Mouse (Mus musculus) limb, embryonic 13.5 days (tissue): ENCODE results near the gene Pop7. TPM values are rescaled to one million over a fixed set of nuclear protein-coding genes. Genes with fewer than 3 reads are reported as not detected.

Source experiments
- ATAC-seq: fragments of 200-750 bp; cut with Nextera tagmentation; 2 replicates; pipeline ENCODE4 v1.8.0; 2017; ENCODE audit warnings: low read depth, moderate number of reproducible peaks, moderate TSS enrichment; ENCODE audit not compliant: low FRiP score
- H3K27ac ChIP-seq: fragments of 300-500 bp; sonication (generic); 2 replicates; pipeline ENCODE4 v1.5.1; 2015; ENCODE audit warnings: inconsistent platforms, mild to moderate bottlenecking, moderate library complexity
- H3K27me3 ChIP-seq: fragments of 300-500 bp; sonication (generic); 2 replicates; pipeline ENCODE4 v1.6.1; 2015; ENCODE audit warnings: mild to moderate bottlenecking, inconsistent platforms
- H3K36me3 ChIP-seq: fragments of 300-500 bp; sonication (generic); 2 replicates; pipeline ENCODE4 v1.6.1; 2015; ENCODE audit warnings: inconsistent platforms, mild to moderate bottlenecking, moderate library complexity
- H3K4me1 ChIP-seq: fragments of 300-500 bp; sonication (generic); 2 replicates; pipeline ENCODE4 v1.6.1; 2015; ENCODE audit warnings: inconsistent platforms
- H3K4me2 ChIP-seq: fragments of 300-500 bp; sonication (generic); replicated peaks from 2 replicates; pipeline ENCODE4 v1.6.1; 2015; ENCODE audit warnings: inconsistent platforms, mild to moderate bottlenecking, moderate library complexity
- H3K4me3 ChIP-seq: fragments of 300-500 bp; sonication (generic); 2 replicates; pipeline ENCODE4 v1.5.1; 2015; ENCODE audit warnings: moderate library complexity, mild to moderate bottlenecking, inconsistent platforms
- H3K9ac ChIP-seq: fragments of 300-500 bp; sonication (generic); 2 replicates; pipeline ENCODE4 v1.6.1; 2015; ENCODE audit warnings: mild to moderate bottlenecking, inconsistent platforms
- H3K9me3 ChIP-seq: fragments of 300-500 bp; sonication (generic); 2 replicates; pipeline ENCODE4 v1.6.1; 2016; ENCODE audit warnings: inconsistent platforms
- WGBS: fragments of 180-500 bp; shearing (Covaris S2); methylation state at CpG from one replicate; pipeline ENCODE4 v1.1.7; 2015; 5-methylcytosine and 5-hydroxymethylcytosine counted together
- polyA plus RNA-seq: library from polyadenylated mRNA; unstranded; fragments of >200 nt; fragmentation: Nextera tagmentation; extraction: Ambion mirVana; gene quantifications from 2 replicates; pipeline ENCODE4 v1.2.1, GENCODE M21; 2015

The Pop7 gene
- polyA plus RNA-seq, 1 experiment from 2014 or later = 54.0 TPM

DNA sequence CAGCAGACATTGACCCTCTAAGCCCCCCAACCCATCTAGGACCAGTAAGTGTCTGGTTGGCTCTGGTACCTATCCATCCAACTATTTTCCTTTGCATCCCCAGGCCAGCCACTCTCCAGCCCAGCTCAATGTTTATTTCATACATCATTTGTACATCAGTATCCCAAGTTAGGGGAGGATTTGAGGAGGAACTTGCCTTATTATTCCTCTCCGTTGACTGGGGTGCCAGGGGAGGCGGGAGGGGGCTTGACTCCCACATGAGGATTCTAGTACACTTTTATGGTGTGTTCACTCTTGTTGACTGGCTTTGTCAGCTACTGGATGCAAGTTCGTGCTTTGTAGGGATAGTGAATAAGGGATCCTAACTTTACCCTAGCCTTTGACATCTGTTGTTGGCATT lies 9.4 kb upstream of the Pop7 start:
- Histone ChIP-seq H3K9ac (peak overlapping the region; percentile 99), H3K9me3 (no peaks in the 10 kb centered on the region), H3K27ac (no peak overlapping the region; the same call in 1 of the 2 replicates), H3K4me1 (peaks cover 49% of the 10 kb centered on the region), H3K36me3 (peaks cover 12% of the 10 kb centered on the region), H3K27me3 (no peaks in the 10 kb centered on the region), H3K4me3 (peak overlapping the region; percentile 98), H3K4me2 (peak overlapping the region; percentile 87)
- ATAC-seq = no peak
- WGBS = 63% methylated on average over 3 of the region's 3 CpGs

DNA sequence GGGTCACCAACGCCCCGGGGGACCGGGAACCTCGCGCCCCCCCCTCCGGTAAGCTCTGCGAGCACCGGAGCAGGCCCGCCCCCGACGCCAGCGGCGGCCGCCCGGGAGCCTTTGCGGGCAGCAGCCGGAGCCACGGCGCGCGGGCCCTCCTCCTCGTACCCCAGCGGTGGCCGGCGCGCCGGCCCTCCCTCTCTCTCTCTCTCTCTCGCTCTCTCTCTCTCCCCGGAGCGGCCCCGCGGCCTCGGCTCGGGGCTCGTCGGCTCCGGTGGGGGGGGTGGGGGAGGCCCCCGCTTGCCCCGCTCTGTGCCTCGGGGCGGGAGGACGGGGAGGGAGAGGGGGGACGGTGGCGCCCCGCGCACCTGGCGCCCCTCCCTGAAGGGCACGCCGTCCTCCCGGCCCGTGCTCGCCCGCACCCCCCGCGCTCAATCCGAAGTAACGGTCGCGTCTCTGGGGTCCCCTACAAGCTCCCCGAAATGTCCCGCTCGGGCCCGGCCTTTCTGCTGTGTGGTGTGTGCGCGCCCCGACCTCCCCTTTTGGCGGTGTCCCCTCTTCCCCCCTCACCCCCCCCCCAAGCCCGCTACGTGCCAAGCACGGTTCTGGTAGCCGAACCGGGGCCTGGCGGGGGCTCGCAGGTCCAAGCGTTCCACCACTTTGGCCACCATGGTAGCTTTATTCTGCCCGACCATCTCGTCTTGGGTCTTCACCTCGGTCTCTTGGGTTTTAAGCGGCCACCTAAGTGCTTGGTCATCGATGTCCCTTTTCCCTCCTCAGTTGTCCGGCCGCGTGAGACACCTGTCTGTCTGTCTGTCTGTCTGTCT lies 8.5 kb upstream of the Pop7 start:
- Histone ChIP-seq H3K4me2 (peak overlapping the region; percentile 87), H3K9me3 (no peaks in the 10 kb centered on the region), H3K9ac (peak overlapping the region; percentile 99), H3K4me1 (peaks cover 47% of the 10 kb centered on the region), H3K36me3 (peaks cover 12% of the 10 kb centered on the region), H3K27me3 (no peaks in the 10 kb centered on the region), H3K4me3 (peak overlapping the region; percentile 98), H3K27ac (peak overlapping the region; percentile 88)
- under 1% methylated on average over 55 of the region's 83 CpGs for WGBS
- peak; percentile 48; the same call in 1 of the 2 replicates for ATAC-seq

DNA sequence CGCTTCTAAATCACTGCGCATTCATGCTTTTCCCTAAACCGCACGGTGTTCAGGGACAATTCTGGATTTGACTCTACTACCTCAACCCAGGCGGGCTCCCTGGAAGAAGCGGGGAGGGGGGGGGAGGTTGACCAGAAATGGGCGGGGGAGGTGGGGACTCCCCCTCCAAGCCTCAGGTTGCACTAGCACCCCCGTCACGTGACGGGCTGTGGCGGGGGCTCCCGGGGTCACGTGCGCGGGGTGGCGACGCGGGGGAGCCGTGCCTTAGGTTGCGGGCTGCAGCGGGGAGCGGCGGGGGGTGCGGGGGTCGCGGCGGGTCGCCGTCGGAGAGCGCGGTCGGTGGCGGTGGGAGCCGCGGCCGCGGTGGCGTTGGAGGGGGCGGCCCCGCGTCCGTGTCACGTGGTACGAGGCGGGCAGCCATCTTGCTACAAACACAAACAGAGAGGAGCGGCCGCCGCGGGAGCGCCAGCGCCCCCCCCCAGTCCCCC lies 7.7 kb upstream of the Pop7 start:
- peak; percentile 82 for ATAC-seq
- Histone ChIP-seq H3K9ac (peak overlapping the region; percentile 99), H3K36me3 (peaks cover 12% of the 10 kb centered on the region), H3K4me1 (peaks cover 40% of the 10 kb centered on the region), H3K9me3 (no peaks in the 10 kb centered on the region), H3K4me2 (peak overlapping the region; percentile 87), H3K27me3 (no peaks in the 10 kb centered on the region), H3K27ac (peak overlapping the region; percentile 88), H3K4me3 (peak overlapping the region; percentile 98)
- 1% methylated on average over 36 of the region's 52 CpGs for WGBS

DNA sequence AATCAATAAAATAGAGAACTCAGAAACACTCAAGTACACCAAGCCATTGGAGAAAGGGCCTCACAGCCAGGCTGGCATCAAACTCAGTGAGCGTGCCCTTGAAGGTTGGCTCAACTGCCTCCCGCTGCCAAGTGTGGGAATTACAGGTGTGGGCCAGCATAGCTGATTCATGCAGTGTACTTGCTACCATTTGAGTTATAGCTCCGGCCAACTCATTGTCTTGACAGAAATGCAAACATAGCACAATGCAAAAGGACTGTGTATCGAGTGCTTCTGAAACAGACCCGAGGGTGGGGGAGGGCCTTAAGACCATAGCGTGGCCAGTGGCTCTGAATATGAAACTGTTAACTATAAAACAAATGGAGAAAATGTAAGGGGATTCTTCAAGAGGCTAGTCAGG lies 1.7 kb upstream of the Pop7 start:
- Histone ChIP-seq H3K4me2 (no peak overlapping the region), H3K27ac (no peak overlapping the region), H3K4me1 (peaks cover 16% of the 10 kb centered on the region), H3K27me3 (no peaks in the 10 kb centered on the region), H3K9me3 (no peaks in the 10 kb centered on the region), H3K9ac (no peak overlapping the region), H3K36me3 (peaks cover 12% of the 10 kb centered on the region), H3K4me3 (no peak overlapping the region)
- ATAC-seq = no peak
- 86% methylated on average over 6 of the region's 6 CpGs for WGBS

DNA sequence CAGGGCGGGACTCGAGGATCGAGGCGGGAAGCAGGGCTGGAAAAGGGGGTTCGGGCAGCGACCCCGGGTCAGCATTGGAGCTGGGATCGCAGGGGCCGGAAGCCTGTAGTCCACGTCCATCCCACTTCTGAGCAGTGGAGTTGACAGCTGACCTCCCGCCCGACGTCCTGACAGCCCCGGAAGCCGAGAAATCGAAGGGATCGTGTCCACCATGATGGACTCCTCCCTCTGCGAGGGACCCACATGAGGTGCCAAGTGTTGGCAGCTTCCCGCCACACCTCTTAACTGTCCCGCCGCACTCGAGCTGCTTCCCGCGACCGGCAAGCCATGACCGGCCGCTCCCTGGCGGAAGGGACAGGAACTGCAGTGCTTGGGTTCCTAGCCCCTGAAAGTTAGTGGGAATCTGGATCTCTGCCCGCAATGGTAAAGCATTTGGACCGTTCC lies 371 bp upstream of the Pop7 start:
- H3K4me1 ChIP-seq = peaks cover 16% of the 10 kb centered on the region
- peak overlapping the region; percentile 85 for H3K27ac ChIP-seq
- H3K27me3 ChIP-seq = no peaks in the 10 kb centered on the region
- no peaks in the 10 kb centered on the region for H3K9me3 ChIP-seq
- H3K4me2 ChIP-seq = peak overlapping the region; percentile 67
- under 1% methylated on average over 30 of the region's 30 CpGs for WGBS
- ATAC-seq = peak; percentile 88
- H3K4me3 ChIP-seq = peak overlapping the region; percentile 66
- H3K36me3 ChIP-seq = peaks cover 12% of the 10 kb centered on the region
- H3K9ac ChIP-seq = peak overlapping the region; percentile 67

DNA sequence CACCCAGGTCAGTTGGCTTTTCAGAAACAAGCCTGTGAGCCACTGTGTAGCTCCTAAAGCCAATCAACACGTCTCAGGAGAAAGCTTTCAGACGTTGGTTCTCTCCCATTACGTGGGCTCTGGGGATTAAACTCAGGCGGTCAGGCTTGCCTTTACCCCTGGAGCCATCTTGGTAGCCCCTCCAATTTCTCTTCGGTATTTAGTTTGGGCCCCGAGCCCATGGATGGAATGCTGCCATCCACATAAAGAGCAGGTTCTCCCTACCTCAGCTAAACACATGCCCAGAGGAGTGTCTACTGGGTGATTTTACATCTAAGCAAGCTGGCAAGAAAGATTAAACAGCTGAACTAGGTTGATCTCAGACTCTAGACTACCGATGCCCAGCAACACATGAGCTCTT lies 2.1 kb downstream of the Pop7 start:
- no peaks in the 10 kb centered on the region for H3K9me3 ChIP-seq
- no peak overlapping the region for H3K4me2 ChIP-seq
- H3K4me1 ChIP-seq = peaks cover 16% of the 10 kb centered on the region
- peaks cover 12% of the 10 kb centered on the region for H3K36me3 ChIP-seq
- no peak overlapping the region for H3K9ac ChIP-seq
- no peak overlapping the region for H3K27ac ChIP-seq
- H3K27me3 ChIP-seq = no peaks in the 10 kb centered on the region
- ATAC-seq = no peak
- H3K4me3 ChIP-seq = no peak overlapping the region
- 89% methylated on average over 7 of the region's 7 CpGs for WGBS

DNA sequence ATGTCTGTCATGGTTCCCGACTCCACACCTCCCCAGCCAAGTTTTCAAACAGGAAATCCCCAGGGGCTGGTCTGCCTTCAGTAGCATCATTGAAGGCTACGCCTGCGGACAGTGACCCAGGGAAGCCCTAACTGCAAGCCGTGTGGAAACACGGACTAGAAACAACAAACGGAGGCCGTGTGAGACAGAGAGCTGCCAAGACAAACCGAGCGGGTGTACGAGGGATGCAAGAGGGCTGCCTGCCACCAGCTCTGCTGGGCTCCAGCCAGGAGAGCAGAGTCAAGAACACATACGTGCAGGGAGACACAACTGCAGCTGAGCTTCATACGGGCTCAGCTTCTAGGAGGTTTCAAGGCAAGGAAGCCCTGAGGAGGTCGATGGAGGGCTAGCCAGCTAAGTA lies 8.5 kb downstream of the Pop7 start:
- no peaks in the 10 kb centered on the region for H3K27me3 ChIP-seq
- H3K4me3 ChIP-seq = no peak overlapping the region
- no peaks in the 10 kb centered on the region for H3K9me3 ChIP-seq
- H3K4me2 ChIP-seq = no peak overlapping the region
- WGBS = 74% methylated on average over 13 of the region's 13 CpGs
- no peak overlapping the region for H3K27ac ChIP-seq
- no peak for ATAC-seq
- no peak overlapping the region for H3K9ac ChIP-seq
- H3K4me1 ChIP-seq = peaks cover 10% of the 10 kb centered on the region
- H3K36me3 ChIP-seq = no peaks in the 10 kb centered on the region

DNA sequence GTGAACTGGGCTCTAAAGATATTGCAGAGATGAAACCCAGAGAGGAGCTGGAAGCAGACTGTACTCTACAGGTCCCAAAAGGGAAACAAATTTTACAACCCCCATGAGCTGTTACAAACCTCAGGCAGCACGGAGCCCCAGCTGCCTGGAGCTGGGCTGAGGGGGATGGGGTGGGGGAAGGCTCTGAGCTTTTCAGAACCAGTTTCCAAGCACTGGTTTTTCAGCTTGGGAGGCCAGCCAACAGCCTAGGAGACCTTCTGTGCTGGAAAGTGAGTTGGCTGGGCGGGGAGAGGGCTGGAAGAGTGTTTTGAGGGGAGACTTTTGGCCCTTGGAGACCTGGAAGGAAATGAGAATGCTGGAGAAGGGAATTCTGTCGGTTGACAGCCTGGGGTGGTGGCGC lies 10.8 kb downstream of the Pop7 start:
- 36% methylated on average over 4 of the region's 4 CpGs for WGBS
- no peaks in the 10 kb centered on the region for H3K36me3 ChIP-seq
- peak overlapping the region; percentile 61 for H3K27ac ChIP-seq
- no peaks in the 10 kb centered on the region for H3K9me3 ChIP-seq
- no peak overlapping the region for H3K4me2 ChIP-seq
- H3K4me3 ChIP-seq = no peak overlapping the region
- ATAC-seq = peak; percentile 58
- peaks cover 10% of the 10 kb centered on the region for H3K4me1 ChIP-seq
- peaks cover 6% of the 10 kb centered on the region for H3K27me3 ChIP-seq
- H3K9ac ChIP-seq = 0 out of 2 replicates have a peak overlapping the region, but pooled peaks have one; percentile 25

DNA sequence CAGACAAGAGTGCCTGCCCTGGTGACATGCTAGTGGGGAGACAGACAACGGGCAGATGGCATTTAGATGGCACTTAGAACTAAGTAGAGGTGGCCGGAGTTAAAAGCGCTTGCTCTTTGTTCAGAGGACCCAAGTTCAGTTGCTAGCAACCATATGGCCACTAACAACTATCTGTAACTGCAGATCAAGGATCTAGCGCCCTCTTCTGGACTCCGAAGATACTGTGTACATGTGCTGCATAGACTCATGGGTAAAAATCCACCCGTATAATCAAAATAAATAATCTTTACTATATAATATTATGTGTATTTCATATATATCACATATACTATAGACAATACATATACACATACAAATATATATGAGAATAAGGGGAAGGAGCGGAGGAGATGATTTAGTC lies 14.7 kb downstream of the Pop7 start:
- Histone ChIP-seq H3K4me1 (peaks cover 26% of the 10 kb centered on the region), H3K36me3 (no peaks in the 10 kb centered on the region)

DNA sequence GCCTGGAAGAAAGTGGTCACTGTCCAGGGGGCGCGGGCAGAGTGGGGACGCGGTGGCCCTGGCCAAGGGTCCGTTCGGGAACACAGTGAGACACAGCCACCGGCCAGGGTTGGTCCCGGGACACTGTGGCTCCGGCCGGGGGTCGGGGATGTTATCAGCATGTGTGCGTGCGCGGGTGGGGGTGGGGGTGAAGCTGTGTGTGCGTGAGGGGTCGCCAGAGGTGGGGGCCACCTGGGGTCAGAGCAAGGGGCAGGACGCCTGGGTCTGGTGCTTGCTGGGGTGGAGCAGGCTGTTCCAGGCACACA lies 16.5 kb downstream of the Pop7 start:
- H3K27ac ChIP-seq = no peak overlapping the region
- peak overlapping the region; percentile 67 for H3K4me2 ChIP-seq
- H3K4me1 ChIP-seq = peaks cover 23% of the 10 kb centered on the region
- H3K4me3 ChIP-seq = peak overlapping the region; percentile 41
- H3K9me3 ChIP-seq = no peaks in the 10 kb centered on the region
- no peak for ATAC-seq
- 3% methylated on average over 17 of the region's 17 CpGs for WGBS
- no peaks in the 10 kb centered on the region for H3K36me3 ChIP-seq
- H3K9ac ChIP-seq = peak overlapping the region; percentile 61
- H3K27me3 ChIP-seq = peaks cover 30% of the 10 kb centered on the region

More for the DNA sequence above, 14.7 kb downstream of the Pop7 start:
- Histone ChIP-seq H3K27me3 (peaks cover 30% of the 10 kb centered on the region), H3K4me2 (no peak overlapping the region), H3K9ac (no peak overlapping the region), H3K4me3 (no peak overlapping the region), H3K9me3 (no peaks in the 10 kb centered on the region), H3K27ac (no peak overlapping the region)
- no peak for ATAC-seq
- 87% methylated on average over 7 of the region's 7 CpGs for WGBS

DNA sequence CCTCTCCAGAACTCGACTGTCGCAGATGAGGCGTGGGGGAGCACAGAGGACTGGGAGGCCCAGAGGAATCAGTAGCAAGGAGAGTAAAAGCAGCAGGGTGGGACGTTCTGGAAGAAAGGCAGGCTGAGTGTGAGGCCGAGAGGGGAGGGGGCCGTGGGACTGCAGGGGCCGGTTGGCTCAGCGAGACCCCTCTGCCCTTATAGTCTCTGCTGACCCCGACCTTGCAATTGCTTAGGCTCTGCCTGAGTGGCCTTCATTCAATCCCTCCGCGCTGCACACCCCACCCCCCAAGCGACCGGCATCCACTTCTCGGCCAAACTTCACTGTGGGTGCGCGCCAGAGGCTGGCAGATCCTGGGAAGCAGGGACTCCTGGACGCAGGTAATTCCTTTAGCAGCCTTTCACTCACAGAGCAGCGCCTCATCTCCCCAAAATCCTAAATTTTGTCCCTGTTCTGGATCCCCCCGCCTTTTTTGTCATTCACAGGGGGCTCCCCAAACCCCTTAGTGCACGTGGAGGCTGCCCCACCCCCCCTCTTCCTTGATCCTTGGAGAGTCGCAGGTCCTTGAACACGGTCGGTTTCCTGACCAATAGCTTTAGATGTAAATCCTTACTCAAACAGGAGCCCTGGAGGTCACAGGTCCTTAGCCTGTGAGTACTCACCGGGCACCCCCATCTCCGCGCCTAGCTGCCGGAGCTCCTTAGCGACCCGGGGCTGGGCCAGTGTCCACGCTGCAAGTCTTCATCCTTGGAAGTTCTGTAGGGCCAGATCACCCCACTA lies 17.1 kb downstream of the Pop7 start:
- no peaks in the 10 kb centered on the region for H3K9me3 ChIP-seq
- no peak overlapping the region for H3K27ac ChIP-seq

DNA sequence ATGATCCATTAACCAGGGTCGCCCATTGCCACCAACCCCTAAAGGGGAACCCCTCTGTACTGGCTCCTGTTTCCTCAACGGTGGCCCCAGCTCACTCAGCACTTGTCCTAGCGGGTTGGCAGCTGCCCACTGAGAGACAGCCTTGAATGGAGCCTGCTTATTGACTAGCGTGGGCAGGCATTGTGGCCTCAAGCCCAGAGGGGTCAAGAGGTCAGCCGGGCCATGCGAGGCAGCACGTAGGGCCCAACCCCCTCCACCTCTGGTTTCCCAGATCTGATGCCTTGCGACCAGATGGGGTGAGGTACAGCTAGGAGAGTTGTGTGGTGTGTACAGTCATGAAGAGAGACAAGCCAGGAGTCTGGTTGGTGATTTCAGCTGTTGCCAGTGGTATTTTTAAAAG lies 20.4 kb downstream of the Pop7 start:
- H3K4me2 ChIP-seq = no peak overlapping the region
- H3K9ac ChIP-seq = no peak overlapping the region
- peaks cover 22% of the 10 kb centered on the region for H3K4me1 ChIP-seq
- H3K27me3 ChIP-seq = peaks cover 27% of the 10 kb centered on the region
- H3K36me3 ChIP-seq = no peaks in the 10 kb centered on the region
- WGBS = 37% methylated on average over 8 of the region's 8 CpGs
- ATAC-seq = no peak
- H3K27ac ChIP-seq = no peak overlapping the region
- no peaks in the 10 kb centered on the region for H3K9me3 ChIP-seq
- H3K4me3 ChIP-seq = no peak overlapping the region

More for the DNA sequence above, 17.1 kb downstream of the Pop7 start:
- H3K9ac ChIP-seq = peak overlapping the region; percentile 61
- peak overlapping the region; percentile 41 for H3K4me3 ChIP-seq
- no peaks in the 10 kb centered on the region for H3K36me3 ChIP-seq
- H3K27me3 ChIP-seq = peaks cover 30% of the 10 kb centered on the region
- peak overlapping the region; percentile 67 for H3K4me2 ChIP-seq
- H3K4me1 ChIP-seq = peaks cover 22% of the 10 kb centered on the region
- WGBS = 8% methylated on average over 30 of the region's 30 CpGs
- no peak for ATAC-seq
